Comparison of ENCODE assay signal across 23 mouse cellular contexts in the genomic region with DNA sequence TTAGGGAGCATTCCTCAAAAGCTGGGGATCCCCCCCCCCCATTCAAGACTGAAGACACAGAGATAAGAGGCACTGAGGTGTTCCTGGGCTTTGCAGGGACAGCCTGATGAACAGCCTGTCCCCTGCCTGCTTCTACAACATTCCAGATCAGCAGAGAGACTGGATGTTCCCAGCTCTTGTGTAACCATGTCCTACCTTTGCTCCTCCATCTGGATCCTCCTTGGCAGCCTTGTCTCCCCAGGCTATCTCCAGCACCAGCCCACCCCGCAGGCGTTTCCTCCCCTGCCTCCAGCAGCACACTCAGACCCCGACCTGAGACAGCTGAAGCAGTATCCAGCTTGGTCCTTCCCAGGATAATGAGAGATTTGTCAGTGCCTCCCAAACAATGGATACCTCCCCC. TPM values are rescaled to one million over a fixed set of nuclear protein-coding genes. Genes with fewer than 3 reads are reported as not detected.
DNase-seq lines count a peak whose midpoint lies in the region; ATAC-seq lines count a peak whose summit lies in the region.
"Had no signal": no experiment of that assay in that cellular context is flagged by ENCODE, and none has a peak within 500 bp of the region (broad histone marks: within the 10 kb centered on the region; RNA-seq: fewer than 3 reads in every experiment).

No protein-coding gene starts in this region.

- DNase-seq in frontal cortex, postnatal 36 days (ENCODE audit: low spot score in 2 of 2), result no peak
- DNase-seq in right cerebral cortex, adult 18-20 months, result peak; percentile 26
- DNase-seq in right cerebral cortex, postnatal 14 days, result no peak
- DNase-seq in testis, postnatal 14 days (ENCODE audit: low spot score), result peak; percentile 71
- DNase-seq in testis, postnatal 10 days (ENCODE audit: low spot score), result no peak
- DNase-seq in brain, adult 2 months (ENCODE audit: low read depth, low spot score), result peak; percentile 72
- no peak for DNase-seq in gastrocnemius, postnatal 4 days (ENCODE audit: low spot score in 2 of 2)
- DNase-seq: adrenal gland, adult 2 months; adrenal gland, adult 8-10 months; adrenal gland, postnatal 10 days; adrenal gland, postnatal 14 days; adrenal gland, postnatal 25 days; adrenal gland, postnatal 36 days; B cell, adult 2 months; cerebellum, adult 11 months; cerebellum, adult 11-12 months; cerebellum, adult 18-20 months had no signal

- ATAC-seq in frontal cortex, adult (ENCODE audit: low TSS enrichment), result peak; percentile 93
- ATAC-seq: activated CD4-positive, CD25-positive, alpha-beta regulatory T cell, adult 4 months; CD4-positive, CD25-positive, alpha-beta regulatory T cell, adult 4 months; Patski had no signal

RNA-seq across cellular contexts. Expression of a gene that starts 14.3 kb away (rescaled TPM):
- total RNA-seq in gastrocnemius, postnatal 4 days (2021), result 1 to 10 TPM; 8.2 to 8.4 TPM
- total RNA-seq: CH12.LX, MEL had no signal

RNA-seq across cellular contexts. Expression of a gene that starts 18.4 kb away (rescaled TPM):
- total RNA-seq in gastrocnemius, postnatal 4 days (2021), result 10 to 100 TPM; 43.9 to 44.9 TPM

RNA-seq across cellular contexts. Expression of a gene that starts 30.3 kb away (rescaled TPM):
- total RNA-seq in gastrocnemius, postnatal 4 days (2021), result 10 to 100 TPM; 26.6 to 27.0 TPM
- total RNA-seq: MEL had no signal

Comparison
In these comparisons a context has a peak if more than half of its experiments do, and no peak if none do; other contexts are left out.
1. DNase-seq: peak in right cerebral cortex, adult 18-20 months (single experiment), testis, postnatal 14 days (single experiment) and brain, adult 2 months (single experiment); none in frontal cortex, postnatal 36 days (0 of 2), right cerebral cortex, postnatal 14 days (single experiment), testis, postnatal 10 days (single experiment) and gastrocnemius, postnatal 4 days (0 of 2).